Mouse (Mus musculus): ENCODE data around the gene Tmem234. TPM values are rescaled to one million over a fixed set of nuclear protein-coding genes. Genes with fewer than 3 reads are reported as not detected.

Tmem234 gene
- total RNA-seq, 2 experiments from 2014 or later, result 61.7 to 63.5 TPM

GRCm38 (mm10) chr4:129577688-129578087 is 22.8 kb upstream of the Tmem234 start:
- DNase-seq, result no peak
- intact Hi-C loops (cut with DNase I), result no loop called here

GRCm38 (mm10) chr4:129578466-129578865 is 22.0 kb upstream of the Tmem234 start, which contains the start of gene Fam167b:
Gene Fam167b (minus strand): TSS chr4:129578549.
- peak; percentile 48 to 60 for DNase-seq

GRCm38 (mm10) chr4:129580347-129580746 is 20.1 kb upstream of the Tmem234 start:
- no peak for DNase-seq
- intact Hi-C loops (cut with DNase I), result no loop called here

More at GRCm38 (mm10) chr4:129578466-129578865, 22.0 kb upstream of the Tmem234 start, which contains the start of gene Fam167b:
- intact Hi-C loops (cut with DNase I), result no loop called here

GRCm38 (mm10) chr4:129582251-129582650 is 18.2 kb upstream of the Tmem234 start:
- no peak for DNase-seq

GRCm38 (mm10) chr4:129584370-129584769 is 16.1 kb upstream of the Tmem234 start:
- intact Hi-C loops (cut with DNase I), result no loop called here
- DNase-seq, result no peak

More at GRCm38 (mm10) chr4:129582251-129582650, 18.2 kb upstream of the Tmem234 start:
- intact Hi-C loops (cut with DNase I), result no loop called here

- DNase-seq, result peak; percentile 87 to 91
- intact Hi-C loops (cut with DNase I), result loop anchor here (1.0 kb wide), 1 partner anchor 23 kb away; no protein-coding TSS in a partner anchor
Observed at GRCm38 (mm10) chr4:129584884-129585608, 15.4 kb upstream of the Tmem234 start.

GRCm38 (mm10) chr4:129585773-129586172 is 14.7 kb upstream of the Tmem234 start:
- intact Hi-C loops (cut with DNase I), result loop anchor here (1.0 kb wide), 1 partner anchor 23 kb away; no protein-coding TSS in a partner anchor

GRCm38 (mm10) chr4:129586943-129587342 is 13.5 kb upstream of the Tmem234 start:
- no peak for DNase-seq
- intact Hi-C loops (cut with DNase I), result no loop called here

More at GRCm38 (mm10) chr4:129585773-129586172, 14.7 kb upstream of the Tmem234 start:
- no peak for DNase-seq

- intact Hi-C loops (cut with DNase I), result no loop called here
- DNase-seq, result no peak
Observed at GRCm38 (mm10) chr4:129588865-129589264, 11.6 kb upstream of the Tmem234 start.

GRCm38 (mm10) chr4:129608426-129609025 is 8.1 kb downstream of the Tmem234 start:
- intact Hi-C loops (cut with DNase I), result loop anchor here (1.0 to 10.0 kb wide), 3 partner anchors 23 to 114 kb away; partner anchors contain the start of genes Fam229a and Tssk3
- DNase-seq, result peak; percentile 87 to 92

- intact Hi-C loops (cut with DNase I), result loop anchor here (2.0 to 10.0 kb wide), 2 partner anchors 60 to 114 kb away; partner anchors contain the start of genes Fam229a and Tssk3
- no peak for DNase-seq
Observed at GRCm38 (mm10) chr4:129609139-129609631, 8.7 kb downstream of the Tmem234 start.

GRCm38 (mm10) chr4:129610026-129610425 is 9.6 kb downstream of the Tmem234 start:
- intact Hi-C loops (cut with DNase I), result no loop called here
- DNase-seq, result no peak

GRCm38 (mm10) chr4:129610472-129610871 is 10.0 kb downstream of the Tmem234 start:
- DNase-seq, result no peak
- intact Hi-C loops (cut with DNase I), result no loop called here

- intact Hi-C loops (cut with DNase I), result no loop called here
- peak; percentile 69 to 79 for DNase-seq
Observed at GRCm38 (mm10) chr4:129614093-129614492, 13.6 kb downstream of the Tmem234 start, which contains the start of gene Dcdc2b. Gene Dcdc2b (minus strand): TSS chr4:129614257.

- intact Hi-C loops (cut with DNase I), result no loop called here
- no peak for DNase-seq
Observed at GRCm38 (mm10) chr4:129615801-129616290, 15.4 kb downstream of the Tmem234 start.

- no peak for DNase-seq
- intact Hi-C loops (cut with DNase I), result no loop called here
Observed at GRCm38 (mm10) chr4:129616631-129617030, 16.2 kb downstream of the Tmem234 start.

- no peak for DNase-seq
- intact Hi-C loops (cut with DNase I), result no loop called here
Observed at GRCm38 (mm10) chr4:129617121-129617641, 16.7 kb downstream of the Tmem234 start.

- intact Hi-C loops (cut with DNase I), result no loop called here
Observed at GRCm38 (mm10) chr4:129618031-129618430, 17.6 kb downstream of the Tmem234 start.

GRCm38 (mm10) chr4:129618786-129619691 is 18.6 kb downstream of the Tmem234 start, which contains the start of gene Iqcc:
Gene Iqcc (minus strand): TSS chr4:129619099.
- intact Hi-C loops (cut with DNase I), result no loop called here
- peak; percentile 97 to 98 for DNase-seq

More at GRCm38 (mm10) chr4:129618031-129618430, 17.6 kb downstream of the Tmem234 start:
- no peak for DNase-seq

Measured in heart, postnatal 10 days (tissue).